Mouse (Mus musculus) heart, adult 11 months (tissue): ENCODE results near the gene Alyref.

Experiments used
- DNase-seq: peaks from one replicate; pipeline ENCODE4 v3.0.0; 2022

Alyref gene

GRCm38 (mm10) chr11:120598283-120598989 is at the start of gene Alyref, which contains the start of gene Anapc11:
TSS of gene Alyref (minus strand) at chr11:120598365.
TSS of gene Anapc11 (plus strand) at chr11:120598421.
- peak; percentile 99 for DNase-seq

DNA sequence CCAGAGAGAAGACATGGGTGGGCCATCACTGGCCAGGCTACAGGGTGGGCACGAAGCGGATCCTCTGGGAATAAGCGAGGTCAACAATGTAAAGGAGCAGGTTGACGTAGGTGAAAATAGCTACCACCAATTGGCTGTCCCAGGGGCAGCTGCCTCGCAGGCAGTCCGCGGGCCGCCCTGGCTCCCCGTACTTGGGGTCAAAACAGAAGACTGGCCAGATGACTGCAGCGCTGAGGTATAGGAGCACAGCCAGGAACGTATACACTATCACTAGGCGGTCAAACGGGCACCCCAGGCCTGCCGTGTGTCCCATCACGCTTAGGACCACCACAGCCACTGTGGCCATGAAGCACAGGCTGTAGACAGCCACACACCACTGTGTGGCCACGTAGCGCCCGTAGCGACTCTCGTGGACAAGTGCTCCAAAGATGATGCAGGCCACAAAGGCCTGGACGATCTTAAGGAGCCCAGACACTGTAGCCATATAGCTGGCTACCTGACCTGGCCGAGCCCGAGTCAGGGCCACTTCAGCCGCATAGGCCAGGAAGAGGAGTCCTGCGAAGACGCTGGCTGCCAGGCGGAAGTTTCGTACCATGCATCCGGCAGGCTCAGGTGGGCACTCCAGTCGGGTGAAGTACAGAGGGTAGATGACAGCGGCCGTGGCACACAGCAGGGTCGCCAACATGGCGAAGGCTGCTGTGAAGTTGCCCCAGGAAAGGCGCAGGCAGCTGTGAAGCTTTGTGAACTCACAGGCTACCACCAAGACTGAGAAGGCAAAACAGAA is 49.1 kb upstream of the Alyref start:
- peak; percentile 91 for DNase-seq

DNA sequence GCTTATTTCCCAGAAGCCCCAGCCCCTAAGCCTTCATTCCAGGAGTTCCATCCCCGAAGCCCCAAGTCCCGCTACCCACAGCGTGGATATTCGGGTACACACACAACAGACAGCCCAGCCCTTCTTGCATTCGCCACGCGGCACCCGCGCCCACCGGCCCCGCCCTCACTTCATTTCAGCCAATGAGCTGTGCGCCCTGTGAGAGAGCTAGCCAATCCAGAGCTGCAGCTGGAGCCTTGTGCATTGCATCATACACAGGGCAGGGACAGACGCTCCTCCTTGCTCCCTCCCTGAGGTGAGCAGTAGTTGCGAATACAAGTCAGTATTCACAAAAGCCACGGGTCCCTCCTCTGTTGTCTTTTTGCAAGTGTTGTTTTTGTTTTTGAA is 45.4 kb upstream of the Alyref start, which contains the start of gene Pycr1:
Pycr1 (minus strand) TSS at position 169 of the 387 bp plus-strand sequence.
- peak; percentile 100 for DNase-seq

GRCm38 (mm10) chr11:120642939-120643600 is 44.9 kb upstream of the Alyref start:
- no peak for DNase-seq

- peak; percentile 92 for DNase-seq
These were observed 43.7 kb upstream of the Alyref start for GRCm38 (mm10) chr11:120641869-120642268.

DNA sequence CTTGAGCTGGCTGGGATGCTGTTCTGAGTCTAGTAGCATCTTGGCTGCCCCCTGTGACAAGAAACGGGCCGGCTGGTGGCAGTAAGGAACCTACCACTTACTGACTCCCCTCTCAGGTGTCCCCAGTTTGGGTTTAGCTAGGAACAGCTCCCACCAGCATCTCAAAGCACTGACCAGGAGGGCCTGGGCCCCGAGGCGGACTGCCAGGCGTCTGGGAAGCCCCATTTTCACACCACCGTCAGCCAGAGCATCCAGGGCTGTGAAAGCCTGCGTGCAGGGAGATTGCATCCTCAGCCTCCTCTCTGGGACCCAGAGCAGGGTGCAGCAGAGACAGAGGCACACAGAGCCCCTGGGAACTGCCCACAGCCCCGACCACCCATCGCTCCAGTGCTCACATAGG is 43.1 kb upstream of the Alyref start:
- DNase-seq, result peak; percentile 90

DNA sequence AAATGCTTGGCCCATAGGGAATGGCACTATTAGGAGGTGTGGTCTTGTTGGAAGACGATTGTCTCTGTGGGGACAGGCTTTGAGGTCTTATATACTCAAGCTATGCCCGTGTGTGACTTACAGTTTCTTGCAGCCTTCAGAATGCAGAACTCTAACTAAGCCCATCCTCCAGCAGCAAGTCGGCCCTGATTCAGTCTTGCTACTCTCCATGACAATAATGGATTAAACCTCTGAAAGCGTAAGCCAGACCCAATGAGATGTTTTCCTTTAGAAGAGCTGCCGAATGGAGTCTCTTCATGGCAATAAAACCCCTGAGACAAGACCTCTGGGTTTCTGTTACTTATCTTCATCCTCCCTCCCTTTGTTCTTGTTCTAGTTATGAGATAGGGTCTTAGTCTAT is 36.6 kb upstream of the Alyref start:
- no peak for DNase-seq

- DNase-seq, result peak; percentile 99
These were observed 35.6 kb upstream of the Alyref start, which contains the start of gene Mafg for GRCm38 (mm10) chr11:120633520-120634343. TSS of gene Mafg (minus strand) at chr11:120633600.

- peak; percentile 98 for DNase-seq
These were observed 34.7 kb upstream of the Alyref start for GRCm38 (mm10) chr11:120632559-120633519.

DNA sequence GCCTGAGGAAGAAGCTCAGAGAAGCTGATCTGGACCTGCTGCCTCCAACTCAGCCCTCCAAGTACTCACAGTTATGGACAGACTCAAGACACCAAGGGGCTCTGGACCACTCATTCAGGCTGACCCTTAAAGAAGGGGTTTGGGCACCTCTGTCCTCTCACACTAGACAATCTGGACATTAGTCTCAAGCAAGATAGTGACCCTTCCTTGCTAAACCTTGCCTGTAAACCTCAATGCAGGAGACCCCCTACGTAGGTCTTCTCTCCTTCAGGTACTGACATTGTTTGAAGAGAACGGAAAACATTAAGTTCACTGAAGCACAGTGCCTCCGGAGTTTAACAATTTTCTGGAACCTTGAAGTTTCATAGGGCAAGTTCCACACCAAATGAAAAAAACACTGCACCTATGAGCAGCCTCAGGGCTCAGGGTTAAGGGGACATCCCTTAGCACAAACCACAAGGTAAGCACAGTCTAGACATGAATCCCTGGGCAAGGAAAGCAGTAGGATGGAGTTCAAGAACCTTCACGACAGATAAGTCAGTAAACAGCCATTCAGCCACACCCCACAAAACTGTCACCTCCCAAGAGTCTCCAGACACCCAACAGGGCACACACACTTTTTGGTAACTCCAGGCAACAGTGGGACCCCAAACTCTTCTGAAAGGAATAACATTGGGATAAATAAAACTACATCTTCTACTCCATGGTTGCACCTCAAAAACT is 33.7 kb upstream of the Alyref start:
- DNase-seq, result peak; percentile 83

DNA sequence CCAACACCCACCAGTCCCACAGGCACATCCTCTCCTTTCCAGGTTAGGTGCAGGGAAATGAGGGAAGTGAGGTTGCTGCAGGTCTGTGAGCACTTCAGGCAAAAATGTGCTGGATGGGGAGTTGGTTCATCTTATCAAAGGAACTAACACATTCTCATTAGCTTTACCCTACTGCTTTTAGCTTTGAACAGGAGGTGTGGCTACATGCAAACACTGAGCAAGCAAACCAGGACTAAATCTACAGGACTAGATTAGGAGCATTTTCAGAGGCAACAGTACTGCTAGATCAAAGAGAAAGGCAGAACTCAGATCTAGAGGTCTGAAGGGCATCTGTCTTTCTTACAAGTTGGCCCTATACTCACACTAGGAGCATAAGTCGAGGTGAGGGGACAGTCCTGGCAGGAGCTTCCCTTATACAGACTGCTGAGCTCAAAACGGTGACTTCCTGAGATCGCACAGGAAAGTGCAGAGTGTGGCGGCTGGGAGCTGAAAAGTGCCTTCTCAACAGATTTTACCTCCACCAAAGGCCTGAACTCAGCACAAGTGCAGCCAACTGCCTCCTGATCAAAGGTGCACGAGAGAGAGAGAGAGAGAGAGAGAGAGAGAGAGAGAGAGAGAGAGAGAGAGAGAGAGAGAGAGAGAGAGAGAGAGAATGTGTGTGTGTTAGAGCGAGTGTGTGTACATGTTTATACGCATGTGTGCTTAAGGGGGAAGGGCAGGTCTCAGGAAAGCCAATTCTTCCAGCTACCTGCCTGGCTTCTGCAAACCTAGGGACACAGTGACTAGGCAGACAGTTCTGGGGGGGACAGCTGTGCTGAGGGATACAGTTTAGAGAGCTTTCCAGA is 32.9 kb upstream of the Alyref start:
- DNase-seq, result peak; percentile 85

GRCm38 (mm10) chr11:120630401-120630871 is 32.3 kb upstream of the Alyref start:
- peak; percentile 97 for DNase-seq

- peak; percentile 98 for DNase-seq
These were observed 31.7 kb upstream of the Alyref start for GRCm38 (mm10) chr11:120629911-120630310.

- peak; percentile 96 for DNase-seq
These were observed 31.2 kb upstream of the Alyref start for GRCm38 (mm10) chr11:120629341-120629730.

DNA sequence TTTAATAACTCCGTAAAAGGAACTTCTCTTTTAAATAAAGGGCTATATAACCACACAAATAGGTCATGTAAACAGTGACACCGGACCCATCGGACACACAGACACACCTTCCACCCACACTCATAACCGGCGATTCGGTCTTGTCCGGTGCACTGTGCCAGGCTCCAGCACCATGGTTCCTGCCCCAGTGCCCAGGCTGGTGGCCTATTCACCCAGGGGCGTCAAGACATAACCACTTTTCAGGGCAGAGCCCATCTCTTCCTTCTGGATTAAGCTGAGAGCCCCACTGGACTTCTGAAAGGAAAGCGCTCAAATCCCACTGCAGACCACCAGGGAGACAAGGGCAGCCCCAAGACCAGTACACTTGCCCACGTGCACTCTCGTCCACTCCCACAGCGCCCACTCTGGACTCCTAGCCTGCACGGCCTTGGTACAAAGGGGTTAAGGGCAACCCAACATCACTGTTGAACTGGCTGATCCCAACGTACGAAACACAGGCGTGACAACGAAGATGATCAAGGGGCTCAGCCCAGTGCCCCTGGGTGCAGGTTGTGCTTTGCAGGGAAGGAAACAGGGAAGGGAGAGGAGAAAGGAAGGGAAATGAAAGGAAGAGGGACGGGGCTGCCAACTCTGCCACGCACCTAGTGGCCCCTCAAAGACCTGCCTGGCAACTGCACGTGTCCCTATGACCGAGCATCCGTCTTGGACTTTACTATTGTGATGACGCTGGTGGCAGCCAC is 30.6 kb upstream of the Alyref start:
- DNase-seq, result peak; percentile 92

GRCm38 (mm10) chr11:120627468-120628300 is 29.5 kb upstream of the Alyref start:
- peak; percentile 94 for DNase-seq

GRCm38 (mm10) chr11:120626785-120627467 is 28.8 kb upstream of the Alyref start:
- peak; percentile 91 for DNase-seq
